Mouse (Mus musculus) right cerebral cortex, adult 2 months (tissue): Measurements from ENCODE around the gene Gm20388.
"Not testable (repeated sequence)": the region's sequence is repeated elsewhere in the genome, so short reads cannot be mapped to it uniquely, and the experiment has no call there.

ENCODE experiments used
- DNase-seq, 2 experiments: peaks; one replicate each; pipeline ENCODE4 v3.0.0; 2021 to 2022; ENCODE audit warnings: low spot score in 2 of 2

Gene Gm20388

GRCm38 (mm10) chr8:123445981-123446380 lies 3535.3 kb downstream of the Gm20388 start:
- no peak for DNase-seq

- no peak for DNase-seq
Observed at GRCm38 (mm10) chr8:123446799-123447198, 3536.2 kb downstream of the Gm20388 start.

GRCm38 (mm10) chr8:123450783-123451182 lies 3540.1 kb downstream of the Gm20388 start:
- no peak for DNase-seq

- not testable (repeated sequence) for DNase-seq
Observed at GRCm38 (mm10) chr8:123451747-123452146, 3541.1 kb downstream of the Gm20388 start.

- DNase-seq, result no peak
Observed at GRCm38 (mm10) chr8:123452149-123452548, 3541.5 kb downstream of the Gm20388 start.

GRCm38 (mm10) chr8:123453291-123453690 lies 3542.7 kb downstream of the Gm20388 start:
- DNase-seq, result no peak

- no peak for DNase-seq
Observed at GRCm38 (mm10) chr8:123453951-123454350, 3543.3 kb downstream of the Gm20388 start.

GRCm38 (mm10) chr8:123454559-123454958 lies 3543.9 kb downstream of the Gm20388 start:
- no peak for DNase-seq

GRCm38 (mm10) chr8:123463651-123464050 lies 3553.0 kb downstream of the Gm20388 start:
- DNase-seq, result no peak

- DNase-seq, result no peak
Observed at GRCm38 (mm10) chr8:123467476-123467875, 3556.8 kb downstream of the Gm20388 start.

GRCm38 (mm10) chr8:123472991-123473390 lies 3562.3 kb downstream of the Gm20388 start:
- not testable (repeated sequence) for DNase-seq

- DNase-seq, result not testable (repeated sequence)
Observed at GRCm38 (mm10) chr8:123474549-123474948, 3563.9 kb downstream of the Gm20388 start.

- DNase-seq, result peak; percentile 17 to 37
Observed at GRCm38 (mm10) chr8:123476911-123477736, 3566.5 kb downstream of the Gm20388 start.

GRCm38 (mm10) chr8:123477737-123478258 lies 3567.2 kb downstream of the Gm20388 start, which contains the start of gene Afg3l1:
Gene Afg3l1, plus strand, starts transcription at chr8:123477903.
- peak; percentile 91 to 94 for DNase-seq

- peak in 1 of 2 experiments; percentile 27 for DNase-seq
Observed at GRCm38 (mm10) chr8:123478456-123479218, 3568.0 kb downstream of the Gm20388 start.

- no peak for DNase-seq
Observed at GRCm38 (mm10) chr8:123482627-123483026, 3572.0 kb downstream of the Gm20388 start.

- no peak for DNase-seq
Observed at GRCm38 (mm10) chr8:123491280-123492075, 3580.8 kb downstream of the Gm20388 start.

- DNase-seq, result peak in 1 of 2 experiments; percentile 26
Observed at GRCm38 (mm10) chr8:123492898-123493297, 3582.3 kb downstream of the Gm20388 start.

GRCm38 (mm10) chr8:123497699-123498098 lies 3587.1 kb downstream of the Gm20388 start:
- DNase-seq, result no peak

GRCm38 (mm10) chr8:123498963-123499362 lies 3588.3 kb downstream of the Gm20388 start:
- DNase-seq, result peak in 1 of 2 experiments; percentile 28

GRCm38 (mm10) chr8:123499556-123499955 lies 3588.9 kb downstream of the Gm20388 start:
- DNase-seq, result no peak
